Mouse (Mus musculus) regulatory T cell (primary cell): Measurements from ENCODE around the gene Sugt1.

Experiments used
- in situ Hi-C: fragments of 300-600 bp; cut with MboI, MseI; formaldehyde crosslinking; loops from one replicate; pipeline ENCODE4 v1.15.1; 2025; ENCODE audit warnings: high pct_unique_total_duplicates

Sugt1 gene

GRCm38 (mm10) chr14:79606392-79606791 is 18.9 kb downstream of the Sugt1 start:
- in situ Hi-C loops, result loop anchor here (10.0 kb wide), 1 partner anchor 382 kb away; no protein-coding TSS in a partner anchor

GRCm38 (mm10) chr14:79606867-79607266 is 19.4 kb downstream of the Sugt1 start:
- in situ Hi-C loops, result loop anchor here (10.0 kb wide), 1 partner anchor 382 kb away; no protein-coding TSS in a partner anchor

GRCm38 (mm10) chr14:79607352-79607751 is 19.9 kb downstream of the Sugt1 start:
- in situ Hi-C loops, result loop anchor here (10.0 kb wide), 1 partner anchor 383 kb away; no protein-coding TSS in a partner anchor

GRCm38 (mm10) chr14:79608286-79608685 is 20.8 kb downstream of the Sugt1 start:
- in situ Hi-C loops, result loop anchor here (10.0 kb wide), 1 partner anchor 383 kb away; no protein-coding TSS in a partner anchor

DNA sequence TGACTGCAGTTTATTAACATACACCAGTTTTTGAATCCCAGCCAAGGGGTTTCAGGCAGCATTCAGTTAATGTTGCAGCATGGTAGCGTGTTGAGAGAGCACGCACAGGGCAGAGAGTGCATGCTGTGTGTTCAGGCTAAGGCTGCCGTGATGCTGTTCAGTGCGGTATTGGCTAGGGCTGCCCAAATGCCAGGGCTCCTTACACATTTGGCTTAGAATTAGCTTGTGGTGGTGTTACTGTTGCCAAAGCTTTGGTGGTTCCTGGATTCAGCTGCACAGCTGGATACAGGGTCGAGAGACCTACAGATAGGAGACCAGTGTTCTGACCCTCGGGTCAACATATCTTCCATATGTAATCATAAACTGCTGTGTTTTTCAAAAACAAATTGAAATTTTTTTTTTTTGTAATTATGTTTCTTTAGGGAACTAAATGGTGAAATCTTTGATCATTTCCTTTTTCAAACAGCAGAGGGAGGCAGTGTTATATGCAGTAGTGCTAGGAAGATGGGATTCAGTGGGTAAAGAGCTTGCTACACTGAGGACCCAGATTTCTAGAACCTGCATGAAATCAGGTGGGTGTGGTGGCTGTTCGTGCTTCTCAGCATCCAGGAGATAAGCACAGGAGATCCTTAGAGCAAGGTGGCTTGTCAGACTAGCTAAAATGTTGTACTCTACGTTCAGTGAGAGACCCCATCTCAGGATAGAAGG is 29.8 kb downstream of the Sugt1 start:
- in situ Hi-C loops, result no loop called here

DNA sequence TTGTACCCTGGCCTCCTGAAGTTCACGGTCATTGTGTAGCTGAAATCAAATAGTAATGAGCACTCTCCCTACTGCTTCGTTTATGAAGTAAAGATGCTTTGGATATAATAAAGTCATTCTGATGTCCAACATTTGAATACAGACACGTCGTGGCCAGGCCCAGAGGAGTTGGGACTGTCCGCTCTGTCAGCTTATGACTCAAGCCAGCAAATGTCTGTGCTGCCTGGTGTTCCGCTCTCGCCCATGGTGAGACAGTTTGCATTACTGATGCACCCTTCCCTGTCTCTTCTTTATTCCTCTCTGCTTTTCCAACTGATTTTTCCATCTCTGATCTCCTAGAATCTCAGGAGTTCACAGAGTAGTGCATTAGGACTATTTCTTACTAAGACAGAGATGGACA is 32.3 kb downstream of the Sugt1 start:
- in situ Hi-C loops, result no loop called here

DNA sequence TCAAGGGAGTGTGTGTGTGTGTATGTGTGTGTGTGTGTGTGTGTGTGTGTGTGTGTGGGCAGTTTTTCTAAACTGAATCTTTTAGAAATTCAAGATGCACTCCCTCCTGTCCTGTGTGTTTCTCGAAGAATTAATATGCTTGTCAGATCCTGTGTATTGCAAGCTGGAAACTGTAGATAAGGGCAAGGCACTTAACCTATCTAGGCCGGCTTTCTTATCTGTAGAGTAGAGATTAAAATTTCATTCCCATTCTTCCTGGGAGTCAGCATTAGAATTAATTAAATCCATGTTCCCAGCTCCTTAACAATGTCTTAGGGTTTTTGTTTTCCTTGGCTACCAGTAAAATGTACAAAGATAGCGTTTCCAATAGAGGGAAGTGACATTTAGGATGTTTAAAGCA is 33.7 kb downstream of the Sugt1 start:
- in situ Hi-C loops, result no loop called here

DNA sequence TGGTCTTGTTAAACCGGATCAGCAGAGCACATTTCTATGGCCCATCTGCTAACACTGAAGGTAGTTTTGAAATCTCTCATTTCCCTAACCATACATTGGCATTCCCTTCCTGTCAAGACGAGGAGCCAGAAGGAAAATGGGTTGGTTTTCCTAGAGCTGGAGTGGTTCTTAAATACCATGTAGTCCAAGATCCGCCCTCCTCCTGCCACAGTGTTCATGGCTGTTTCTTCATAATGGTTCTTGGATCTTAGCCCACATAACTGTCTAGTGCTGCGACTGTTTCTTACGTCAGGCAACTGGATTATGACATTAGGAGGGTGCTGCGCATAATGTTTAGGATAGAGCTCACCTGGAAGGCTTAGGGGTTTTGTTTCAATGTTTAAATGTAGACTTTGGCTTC is 44.8 kb downstream of the Sugt1 start:
- in situ Hi-C loops, result no loop called here

DNA sequence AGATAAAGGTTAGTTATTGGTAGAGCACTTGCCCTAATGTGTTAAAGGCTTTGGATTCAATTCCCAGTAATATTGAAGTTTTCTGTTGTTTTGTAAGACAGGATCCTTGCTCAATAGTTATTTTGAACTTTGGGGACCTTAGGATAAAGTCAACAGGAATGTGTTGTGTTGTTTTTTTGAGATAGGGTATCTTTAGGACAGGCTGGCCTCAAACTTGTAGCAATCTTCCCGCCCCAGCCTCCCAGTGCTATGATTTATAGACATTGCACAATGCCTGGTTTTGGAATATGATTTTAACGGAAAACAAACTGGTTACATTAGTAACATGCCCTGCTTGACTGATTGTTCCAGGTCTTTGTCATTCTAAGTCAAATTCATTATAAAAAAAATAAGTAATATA is 45.7 kb downstream of the Sugt1 start:
- in situ Hi-C loops, result no loop called here

DNA sequence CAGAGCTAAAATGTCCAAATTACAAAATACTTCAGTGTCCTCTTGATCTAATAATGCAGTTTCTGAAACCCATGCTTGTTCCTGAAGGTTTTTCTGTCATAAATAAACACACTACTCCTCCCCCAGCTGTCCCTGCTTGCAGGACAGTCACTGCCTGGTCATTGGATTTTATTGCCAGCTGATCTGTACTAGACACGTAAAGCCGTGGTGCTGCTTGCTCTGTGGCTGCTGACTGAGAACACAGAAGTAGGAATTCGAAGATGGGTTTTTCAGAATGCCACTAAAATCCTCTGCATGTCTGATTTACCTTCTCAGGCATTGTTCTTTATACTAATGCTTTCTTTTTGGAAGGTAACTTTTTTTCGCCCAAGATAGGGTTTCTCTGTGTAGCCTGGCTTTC is 49.3 kb downstream of the Sugt1 start:
- in situ Hi-C loops, result no loop called here

GRCm38 (mm10) chr14:79642063-79642462 is 54.6 kb downstream of the Sugt1 start:
- in situ Hi-C loops, result no loop called here

GRCm38 (mm10) chr14:79645378-79645777 is 57.9 kb downstream of the Sugt1 start:
- in situ Hi-C loops, result no loop called here

DNA sequence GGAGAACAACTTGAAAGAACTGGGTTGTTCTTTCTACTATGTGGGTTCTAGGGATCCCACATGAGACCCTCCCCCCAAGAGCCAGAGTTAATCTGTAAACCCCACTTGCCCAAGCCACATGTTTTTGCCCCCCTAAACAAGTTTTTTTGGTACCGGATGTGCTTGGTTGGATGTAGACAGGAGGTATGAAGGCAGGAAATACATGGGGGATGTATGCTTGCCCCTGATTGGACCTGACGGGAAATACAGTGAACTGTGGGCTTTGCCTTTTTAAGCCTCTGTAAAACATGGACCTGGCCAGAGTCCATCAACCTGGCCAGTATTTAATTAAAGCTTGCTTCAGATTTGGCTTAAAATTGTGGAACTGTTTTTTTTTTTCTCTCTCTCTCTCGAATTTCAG is 62.2 kb downstream of the Sugt1 start:
- in situ Hi-C loops, result no loop called here

DNA sequence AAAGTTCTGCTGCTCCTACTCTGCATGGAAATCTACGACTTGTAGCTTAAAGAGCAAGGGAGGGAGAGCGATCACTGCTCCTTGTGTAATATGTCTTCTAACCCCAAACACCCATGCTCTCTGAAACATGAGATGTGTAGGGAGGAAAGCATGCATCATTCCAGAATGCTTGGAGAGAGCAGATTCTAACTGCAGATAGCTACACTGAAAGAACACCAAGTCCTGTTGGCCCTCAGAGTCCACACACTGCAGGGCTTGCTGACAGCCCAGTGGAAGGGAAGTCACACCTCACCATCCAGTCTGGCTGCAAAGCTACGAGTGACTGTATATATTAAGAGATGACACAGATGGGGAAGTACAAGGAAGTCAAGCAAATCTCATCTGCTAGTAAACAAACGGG is 65.2 kb downstream of the Sugt1 start:
- in situ Hi-C loops, result no loop called here

DNA sequence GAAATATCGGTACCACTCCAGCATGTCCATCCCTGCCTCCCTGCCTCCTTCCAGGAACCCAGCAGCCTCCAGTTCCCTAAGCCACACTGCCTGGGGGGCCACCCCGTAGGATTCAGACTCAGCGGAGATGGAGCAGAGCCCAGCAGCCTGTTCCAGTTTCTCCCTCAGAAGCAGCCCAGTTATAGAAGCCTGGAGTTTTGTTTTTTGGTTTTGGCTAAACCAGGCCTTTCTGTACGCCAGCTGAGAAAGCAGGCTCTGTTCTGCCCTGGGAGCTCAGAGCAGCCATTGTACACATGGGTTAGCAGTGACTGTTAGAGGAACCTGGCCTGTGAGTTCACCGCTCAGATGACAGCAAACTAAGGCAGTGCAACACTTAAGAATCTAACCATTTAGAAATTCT is 70.8 kb downstream of the Sugt1 start:
- in situ Hi-C loops, result no loop called here

DNA sequence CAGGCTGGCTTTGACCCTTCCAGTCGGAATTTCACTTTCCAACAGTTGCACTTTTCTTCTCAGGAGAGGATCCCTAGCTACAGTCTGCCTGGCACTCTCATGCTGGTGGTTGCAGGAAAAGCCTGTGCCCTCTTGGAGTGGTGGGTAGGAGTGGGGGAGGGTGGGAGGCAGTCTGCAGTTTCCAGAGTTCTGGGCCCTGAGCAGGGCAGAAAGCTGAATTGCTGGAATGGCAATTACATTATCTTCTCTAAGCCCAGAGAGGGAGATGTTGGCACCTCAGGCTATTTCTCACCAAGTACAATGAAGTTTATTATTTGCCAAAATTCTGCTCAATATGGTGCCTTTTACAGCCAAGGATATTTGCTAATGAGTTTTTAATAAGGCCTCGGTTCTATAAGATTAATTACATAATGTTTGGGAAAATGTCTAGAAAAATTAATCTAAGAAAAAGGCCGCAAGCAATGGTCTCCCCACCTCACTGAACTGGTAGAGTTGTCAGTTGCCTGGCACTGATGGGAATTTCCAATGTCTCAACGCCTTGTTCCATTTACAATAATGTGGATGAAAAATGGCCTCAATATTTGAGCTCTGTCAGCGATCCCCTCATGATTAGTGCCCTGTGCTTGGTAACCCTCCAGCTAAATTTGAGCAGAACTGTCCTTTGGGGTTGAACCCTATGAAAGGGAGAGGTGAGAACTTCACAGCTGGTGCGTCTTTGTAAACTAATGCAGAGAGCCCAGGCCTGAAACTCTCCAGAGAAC is 71.4 kb downstream of the Sugt1 start:
- in situ Hi-C loops, result no loop called here

DNA sequence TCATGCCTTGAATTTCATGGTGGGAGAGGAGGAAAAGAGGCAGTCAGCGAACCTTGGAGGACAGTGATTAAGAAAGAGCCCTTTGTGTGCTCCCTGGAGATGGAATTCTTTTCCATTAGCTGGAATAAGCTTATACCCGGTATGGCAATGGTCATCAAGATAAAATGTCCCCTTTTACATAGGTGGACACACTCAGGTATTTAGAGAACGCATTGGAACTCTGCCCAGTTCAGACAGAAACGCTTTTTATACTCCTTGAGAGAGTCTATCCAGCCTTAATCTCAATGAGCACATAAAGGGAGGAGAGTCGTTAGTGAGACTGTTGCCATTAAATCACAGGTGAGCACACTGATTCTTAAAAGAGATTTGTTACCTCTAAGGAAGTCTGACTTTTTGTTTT is 73.0 kb downstream of the Sugt1 start:
- in situ Hi-C loops, result no loop called here

GRCm38 (mm10) chr14:79661005-79661917 is 73.8 kb downstream of the Sugt1 start:
- in situ Hi-C loops, result no loop called here

GRCm38 (mm10) chr14:79662001-79662400 is 74.5 kb downstream of the Sugt1 start, which contains the start of gene Cnmd:
Gene Cnmd, minus strand, starts transcription at chr14:79662170.
- in situ Hi-C loops, result no loop called here

GRCm38 (mm10) chr14:79671008-79671407 is 83.5 kb downstream of the Sugt1 start:
- in situ Hi-C loops, result no loop called here

GRCm38 (mm10) chr14:79672567-79672966 is 85.1 kb downstream of the Sugt1 start:
- in situ Hi-C loops, result no loop called here
